Mouse (Mus musculus) megakaryocyte, embryonic 14.5 days (primary cell): ENCODE measurements around the gene Themis2.

Experiments
- FLI1 ChIP-seq: IDR thresholded peaks from 2 replicates; pipeline ENCODE4 v1.6.1; 2012; ENCODE audit warnings: low read length, inconsistent platforms, mixed read lengths
- GATA1 ChIP-seq: IDR thresholded peaks from 3 replicates; pipeline ENCODE4 v1.6.1; 2012; ENCODE audit warnings: mixed read lengths, low read length, inconsistent platforms, borderline replicate concordance

GRCm38 (mm10) chr4:132823614-132824366 lies 27.6 kb upstream of the Themis2 start:
- TF ChIP-seq GATA1 (no peak), FLI1 (no peak)
